Mouse (Mus musculus) brain, embryonic 18.5 days (tissue): Measurements from ENCODE around the gene Meis3.

Source experiments
- DNase-seq: peaks from one replicate; pipeline ENCODE4 v3.0.0-alpha.2; 2012; ENCODE audit warnings: low read depth, low spot score

Gene Meis3

GRCm38 (mm10) chr7:16208781-16209665 lies 34.1 kb downstream of the Meis3 start:
- DNase-seq = no peak

- no peak for DNase-seq
Observed at GRCm38 (mm10) chr7:16210862-16211365, 36.0 kb downstream of the Meis3 start.

DNA sequence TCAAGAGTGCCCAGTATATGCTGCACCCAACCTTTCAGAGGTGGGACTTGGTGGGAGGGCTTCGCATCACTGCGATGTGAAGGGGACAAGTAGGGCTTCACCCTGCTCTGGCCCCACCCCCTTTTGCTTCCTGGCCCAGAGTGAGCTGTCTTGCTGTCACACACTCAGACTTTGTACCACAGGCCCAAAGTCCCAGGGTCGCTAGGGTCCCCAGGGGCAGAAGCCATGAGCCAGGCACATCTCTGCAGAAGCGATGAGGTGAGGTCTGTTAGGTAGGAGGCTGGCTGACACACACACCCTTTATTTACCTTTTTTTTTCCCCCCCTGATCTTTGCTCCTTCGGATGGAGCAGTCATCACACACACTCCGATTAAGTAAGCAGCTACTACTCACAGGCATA lies 38.3 kb downstream of the Meis3 start:
- DNase-seq = no peak

DNA sequence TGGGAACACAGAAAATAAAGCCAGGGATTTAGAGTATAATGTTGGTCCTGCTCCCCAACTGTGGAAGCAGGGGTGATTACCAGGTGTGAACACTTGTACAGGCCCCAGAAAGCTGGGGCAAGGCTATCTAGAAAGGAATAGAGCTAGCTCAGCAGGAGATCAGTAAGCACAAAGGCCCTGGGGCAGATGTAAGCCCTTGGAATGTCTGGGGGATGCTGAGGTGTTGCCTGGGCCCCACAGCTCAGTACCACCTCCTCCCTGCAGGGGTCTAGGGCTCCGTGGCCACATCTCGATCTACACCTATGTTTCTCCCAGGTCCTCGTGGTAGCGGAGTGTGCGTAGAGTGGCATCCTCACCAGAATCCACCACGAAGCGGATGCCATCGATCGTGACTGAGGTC lies 39.1 kb downstream of the Meis3 start:
- no peak for DNase-seq

- peak; percentile 84 for DNase-seq
Observed at GRCm38 (mm10) chr7:16221582-16222272, 46.8 kb downstream of the Meis3 start, which contains the start of gene Dhx34. Dhx34 (minus strand) TSS chr7:16222037.

DNA sequence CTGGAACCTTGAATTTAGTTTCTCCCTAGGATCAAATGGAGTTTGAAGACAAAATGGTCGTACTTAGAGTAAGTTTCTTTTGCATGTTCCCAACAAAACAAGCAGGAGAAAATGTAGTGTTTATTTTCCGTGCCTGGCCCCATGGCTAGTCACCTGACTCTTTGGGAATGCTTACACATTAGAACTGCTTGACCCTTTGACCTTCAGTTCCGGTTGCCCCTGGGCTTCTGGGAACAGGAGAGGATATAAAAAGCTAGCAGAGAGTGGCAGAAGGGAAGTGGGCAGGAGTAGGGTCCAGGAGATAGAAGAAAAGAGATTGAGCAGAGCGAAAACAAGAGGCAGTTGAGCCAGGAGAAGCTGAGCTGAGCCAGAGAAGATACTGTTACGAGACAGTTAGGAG lies 55.0 kb downstream of the Meis3 start:
- DNase-seq = no peak
